Mouse (Mus musculus): ENCODE measurements around the gene Rab36. TPM values are rescaled to one million over a fixed set of nuclear protein-coding genes. Genes with fewer than 3 reads are reported as not detected.
A peak's percentile ranks its signal among the peaks of the same experiment; 100 is the strongest.

The Rab36 gene
- polyA plus RNA-seq, 2 experiments: 0.70 to 2.0 TPM

DNA sequence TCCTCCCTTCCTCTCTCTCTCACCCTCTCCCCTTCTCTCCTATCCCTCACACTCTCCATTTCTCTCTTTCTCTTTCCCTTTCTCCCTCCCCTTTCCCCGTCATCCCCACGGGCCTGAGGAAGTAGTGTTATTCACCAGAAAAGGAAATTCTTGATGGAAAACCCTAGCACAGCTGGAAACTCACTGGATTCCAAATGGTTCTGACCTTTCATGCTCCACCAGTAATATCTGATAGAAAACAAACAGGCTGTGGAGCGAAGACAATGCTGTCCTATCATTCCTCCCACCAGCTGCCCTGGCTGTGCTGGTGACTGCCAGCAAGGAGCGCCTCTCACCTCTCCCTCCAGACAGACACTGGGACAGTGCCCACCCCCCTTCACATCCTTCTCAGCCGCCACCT lies 42.0 kb upstream of the Rab36 start:
- H3K4me1 ChIP-seq (replicated peaks; ENCODE audit: control insufficient read depth in 2 of 2, insufficient read depth in 2 of 2, low read length in 1 of 2): no peaks in the 10 kb centered on the region
- H3K4me2 ChIP-seq (ENCODE audit: low read depth): no peak overlapping the region
- H3K36me3 ChIP-seq (replicated peaks; ENCODE audit: control insufficient read depth, insufficient read depth, low read depth): no peaks in the 10 kb centered on the region
- no peak overlapping the region for H3K4me3 ChIP-seq (ENCODE audit: insufficient read depth in 1 of 2, low read depth in 2 of 2, low read length in 2 of 2)
- TF ChIP-seq EP300 (IDR thresholded peaks at IDR 0.05; ENCODE audit: low read depth): no peak
- TF ChIP-seq CTCF (IDR thresholded peaks at IDR 0.05; ENCODE audit: low read depth): no peak
- H3K9ac ChIP-seq (replicated peaks): no peak overlapping the region
- DNase-seq (ENCODE audit: low read depth in 3 of 3, low spot score in 3 of 3) (no peak), ATAC-seq (ENCODE audit: insufficient read depth) (no peak)
- H3K27ac ChIP-seq: no peak overlapping the region
- 23% methylated on average over 5 of the region's 5 CpGs for WGBS (ENCODE audit: insufficient replicate concordance)
- no peaks in the 10 kb centered on the region for H3K27me3 ChIP-seq (ENCODE audit: control insufficient read depth, insufficient read depth, low read length)
- no peaks in the 10 kb centered on the region for H3K9me3 ChIP-seq (ENCODE audit: control insufficient read depth, low read length)

DNA sequence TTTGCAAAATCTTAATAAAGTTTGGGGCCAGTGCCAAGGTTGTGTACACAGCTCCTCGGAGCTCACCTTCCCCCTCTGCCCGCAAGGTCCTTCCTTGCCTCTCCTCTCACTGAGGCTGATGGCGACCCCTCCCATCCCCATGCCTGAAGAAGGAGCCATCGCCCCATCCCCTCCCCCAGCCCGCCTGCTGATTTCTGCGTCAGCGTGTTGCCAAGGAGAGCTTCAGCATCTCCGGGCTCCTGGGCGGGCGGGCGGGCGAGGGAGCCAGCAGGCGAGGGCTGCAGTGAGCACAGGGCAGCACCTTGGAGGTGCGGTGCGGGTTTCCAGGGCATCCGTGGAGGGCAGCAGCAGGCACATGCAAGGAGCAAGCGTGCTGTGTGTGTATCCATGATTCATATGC lies 41.5 kb upstream of the Rab36 start:
- Histone ChIP-seq H3K4me1 (replicated peaks; ENCODE audit: control insufficient read depth in 2 of 2, insufficient read depth in 2 of 2, low read length in 1 of 2) (no peaks in the 10 kb centered on the region), H3K27ac (no peak overlapping the region), H3K36me3 (replicated peaks; ENCODE audit: control insufficient read depth, insufficient read depth, low read depth) (no peaks in the 10 kb centered on the region), H3K4me3 (ENCODE audit: insufficient read depth in 1 of 2, low read depth in 2 of 2, low read length in 2 of 2) (no peak overlapping the region), H3K9ac (replicated peaks) (no peak overlapping the region), H3K4me2 (ENCODE audit: low read depth) (no peak overlapping the region), H3K27me3 (ENCODE audit: control insufficient read depth, insufficient read depth, low read length) (no peaks in the 10 kb centered on the region), H3K9me3 (ENCODE audit: control insufficient read depth, low read length) (no peaks in the 10 kb centered on the region)
- ATAC-seq (ENCODE audit: insufficient read depth): no peak
- no peak for TF ChIP-seq EP300 (IDR thresholded peaks at IDR 0.05; ENCODE audit: low read depth)
- no peak for TF ChIP-seq CTCF (IDR thresholded peaks at IDR 0.05; ENCODE audit: low read depth)
- no peak for DNase-seq (ENCODE audit: low read depth in 3 of 3, low spot score in 3 of 3)
- WGBS (ENCODE audit: insufficient replicate concordance): 22% methylated on average over 17 of the region's 17 CpGs

DNA sequence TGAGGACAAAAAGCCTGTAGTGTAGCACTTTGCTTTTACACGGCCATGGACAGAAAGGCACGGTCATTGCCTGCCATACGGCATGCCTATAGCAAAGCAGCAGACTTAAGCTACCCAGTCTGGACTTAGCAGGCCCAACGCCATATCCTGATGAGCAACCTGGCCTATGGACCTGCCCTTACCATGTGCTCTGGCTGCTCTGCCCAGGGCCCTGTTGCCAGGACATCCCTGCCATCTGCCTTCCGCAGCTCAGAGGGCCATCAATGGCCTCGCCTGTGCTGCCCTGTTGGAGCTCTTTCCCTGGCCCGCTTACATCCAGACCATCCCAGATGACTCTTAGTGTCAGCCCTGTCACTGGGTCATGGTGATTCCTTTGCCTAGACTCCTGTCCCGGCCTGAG lies 35.5 kb upstream of the Rab36 start:
- no peaks in the 10 kb centered on the region for H3K4me1 ChIP-seq (replicated peaks; ENCODE audit: control insufficient read depth in 2 of 2, insufficient read depth in 2 of 2, low read length in 1 of 2)
- no peak for DNase-seq (ENCODE audit: low read depth in 3 of 3, low spot score in 3 of 3)
- no peak overlapping the region for H3K4me2 ChIP-seq (ENCODE audit: low read depth)
- H3K27ac ChIP-seq: no peak overlapping the region
- TF ChIP-seq CTCF (IDR thresholded peaks at IDR 0.05; ENCODE audit: low read depth) (no peak), EP300 (IDR thresholded peaks at IDR 0.05; ENCODE audit: low read depth) (no peak)
- H3K9me3 ChIP-seq (ENCODE audit: control insufficient read depth, low read length): no peaks in the 10 kb centered on the region
- no peak overlapping the region for H3K9ac ChIP-seq (replicated peaks)
- 76% methylated on average over 8 of the region's 8 CpGs for WGBS (ENCODE audit: insufficient replicate concordance)
- H3K4me3 ChIP-seq (ENCODE audit: insufficient read depth in 1 of 2, low read depth in 2 of 2, low read length in 2 of 2): no peak overlapping the region
- H3K27me3 ChIP-seq (ENCODE audit: control insufficient read depth, insufficient read depth, low read length): no peaks in the 10 kb centered on the region
- H3K36me3 ChIP-seq (replicated peaks; ENCODE audit: control insufficient read depth, insufficient read depth, low read depth): no peaks in the 10 kb centered on the region
- ATAC-seq (ENCODE audit: insufficient read depth): no peak

DNA sequence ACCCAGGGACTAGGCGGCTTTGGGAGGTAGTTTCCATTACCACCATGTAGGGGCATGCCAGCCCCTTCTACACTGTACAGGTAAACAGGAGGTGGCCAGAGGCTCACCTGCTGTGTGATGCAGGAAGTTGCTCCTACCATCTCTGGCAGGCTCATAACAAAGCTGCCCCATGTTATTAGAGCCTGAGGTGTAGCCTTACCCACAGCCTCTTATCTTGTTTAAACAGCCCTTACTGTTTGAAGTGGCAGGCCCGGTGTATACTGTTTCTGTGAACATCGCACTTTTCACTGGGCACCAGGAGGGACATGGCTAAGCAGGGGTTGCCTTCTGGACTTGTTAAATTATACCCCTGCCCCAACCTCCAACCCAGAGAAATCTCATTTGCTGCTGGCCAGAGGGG lies 32.8 kb upstream of the Rab36 start:
- ATAC-seq (ENCODE audit: insufficient read depth) (peak; percentile 67; the same call in 1 of the 2 replicates), DNase-seq (ENCODE audit: low read depth in 3 of 3, low spot score in 3 of 3) (no peak)
- Histone ChIP-seq H3K27ac (no peak overlapping the region), H3K9me3 (ENCODE audit: control insufficient read depth, low read length) (no peaks in the 10 kb centered on the region), H3K4me3 (ENCODE audit: insufficient read depth in 1 of 2, low read depth in 2 of 2, low read length in 2 of 2) (no peak overlapping the region), H3K27me3 (ENCODE audit: control insufficient read depth, insufficient read depth, low read length) (no peaks in the 10 kb centered on the region), H3K4me1 (replicated peaks; ENCODE audit: control insufficient read depth in 2 of 2, insufficient read depth in 2 of 2, low read length in 1 of 2) (no peaks in the 10 kb centered on the region), H3K4me2 (ENCODE audit: low read depth) (no peak overlapping the region), H3K36me3 (replicated peaks; ENCODE audit: control insufficient read depth, insufficient read depth, low read depth) (no peaks in the 10 kb centered on the region), H3K9ac (replicated peaks) (no peak overlapping the region)
- WGBS (ENCODE audit: insufficient replicate concordance): 16% methylated on average over 3 of the region's 3 CpGs
- TF ChIP-seq EP300 (IDR thresholded peaks at IDR 0.05; ENCODE audit: low read depth): no peak
- no peak for TF ChIP-seq CTCF (IDR thresholded peaks at IDR 0.05; ENCODE audit: low read depth)

DNA sequence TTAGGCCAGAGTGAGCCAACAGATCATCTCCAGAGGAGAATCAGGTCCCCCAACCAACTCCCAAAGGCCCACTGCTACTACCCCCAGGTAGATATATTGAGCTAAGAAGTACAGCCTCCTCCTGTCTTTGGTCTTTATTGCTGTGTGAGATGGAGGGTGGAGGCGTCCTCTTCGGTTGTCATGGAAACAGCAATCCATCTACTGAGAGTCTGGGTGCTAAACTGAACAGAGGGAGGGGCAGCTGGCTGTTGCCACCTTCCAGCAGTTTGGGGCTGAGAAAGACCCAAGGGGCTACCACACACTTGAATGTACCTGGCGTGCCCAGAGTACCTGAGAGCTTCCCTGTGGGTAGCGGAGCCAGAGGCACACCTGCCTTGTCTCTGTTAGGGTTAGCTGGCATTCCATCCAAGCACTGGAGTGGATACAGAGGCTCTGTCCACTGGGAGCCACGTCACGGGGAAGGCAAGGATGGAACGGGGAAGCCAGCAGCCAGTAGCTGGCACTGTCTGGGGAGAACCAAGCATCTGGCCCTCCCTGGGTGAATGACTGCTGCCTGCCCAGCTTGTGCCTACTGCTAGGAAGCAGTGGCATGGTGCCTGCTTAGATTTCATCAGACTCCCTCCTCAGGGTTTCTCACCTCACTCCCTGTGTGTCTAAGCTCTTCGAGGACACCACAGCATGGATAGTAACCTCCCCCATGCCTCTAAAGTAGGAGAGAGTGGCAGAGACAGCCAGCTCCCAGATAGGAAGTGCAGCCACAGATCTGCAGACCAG lies 29.8 kb upstream of the Rab36 start:
- Histone ChIP-seq H3K4me1 (replicated peaks; ENCODE audit: control insufficient read depth in 2 of 2, insufficient read depth in 2 of 2, low read length in 1 of 2) (no peaks in the 10 kb centered on the region), H3K4me2 (ENCODE audit: low read depth) (no peak overlapping the region), H3K36me3 (replicated peaks; ENCODE audit: control insufficient read depth, insufficient read depth, low read depth) (no peaks in the 10 kb centered on the region), H3K9ac (replicated peaks) (no peak overlapping the region), H3K4me3 (ENCODE audit: insufficient read depth in 1 of 2, low read depth in 2 of 2, low read length in 2 of 2) (no peak overlapping the region), H3K9me3 (ENCODE audit: control insufficient read depth, low read length) (no peaks in the 10 kb centered on the region), H3K27me3 (ENCODE audit: control insufficient read depth, insufficient read depth, low read length) (no peaks in the 10 kb centered on the region), H3K27ac (no peak overlapping the region)
- no peak for ATAC-seq (ENCODE audit: insufficient read depth)
- no peak for TF ChIP-seq EP300 (IDR thresholded peaks at IDR 0.05; ENCODE audit: low read depth)
- no peak for TF ChIP-seq CTCF (IDR thresholded peaks at IDR 0.05; ENCODE audit: low read depth)
- WGBS (ENCODE audit: insufficient replicate concordance): 62% methylated on average over 8 of the region's 8 CpGs
- no peak for DNase-seq (ENCODE audit: low read depth in 3 of 3, low spot score in 3 of 3)

All from liver, embryonic 14.5 days (tissue).